Mouse (Mus musculus) T-helper 2 cell (primary cell): ENCODE measurements around the gene Snx10.

Experiments
- in situ Hi-C: fragments of 300-600 bp; cut with MboI, MseI; formaldehyde crosslinking; loops from one replicate; pipeline ENCODE4 v1.15.1; 2025; ENCODE audit warnings: high pct_unique_total_duplicates

Gene Snx10

DNA sequence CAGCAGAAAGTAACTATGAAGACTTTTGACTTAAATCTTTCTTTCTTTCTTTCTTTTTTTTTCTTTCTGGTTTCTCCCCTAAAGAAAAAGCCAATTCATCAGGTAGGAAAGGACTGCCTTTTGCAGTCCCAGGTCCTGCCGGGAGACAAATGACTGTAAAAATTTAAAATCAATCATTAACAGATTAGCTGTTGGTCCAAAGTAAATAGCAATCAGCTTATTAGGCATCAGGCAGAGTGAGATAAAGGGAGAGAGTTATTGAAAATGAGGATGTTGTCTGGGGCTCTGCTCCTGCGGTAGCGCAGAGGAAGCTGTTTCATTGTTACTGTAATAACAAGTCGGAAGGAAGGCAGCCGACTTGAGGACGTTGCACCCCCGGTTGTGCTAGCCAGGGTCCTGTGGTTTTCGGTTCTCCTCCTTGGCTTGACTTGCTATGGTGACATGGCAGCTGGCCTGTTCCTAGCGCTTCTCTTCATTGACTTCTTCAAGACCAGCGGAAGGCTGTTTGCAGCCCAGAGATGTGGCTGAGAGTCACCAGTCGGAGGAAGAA lies 112.4 kb downstream of the Snx10 start:
- in situ Hi-C loops = no loop called here
